Mouse (Mus musculus) intestine, embryonic 14.5 days (tissue): ENCODE results near the gene Klf14. TPM values are rescaled to one million over a fixed set of nuclear protein-coding genes. Genes with fewer than 3 reads are reported as not detected.

Experiments
- ATAC-seq: fragments of 200-750 bp; cut with Nextera tagmentation; replicated peaks from 2 replicates; pipeline ENCODE4 v1.8.0; 2017; ENCODE audit warnings: low read depth, moderate number of reproducible peaks, moderate TSS enrichment, moderate library complexity; ENCODE audit not compliant: low FRiP score, low TSS enrichment
- DNase-seq: peaks from one replicate; pipeline ENCODE4 v3.0.0-alpha.2; 2018; ENCODE audit warnings: low spot score
- H3K27ac ChIP-seq: fragments of 300-500 bp; sonication (generic); 2 replicates; pipeline ENCODE4 v1.5.1; 2014; ENCODE audit warnings: low read depth, mild to moderate bottlenecking, control low read depth
- H3K27me3 ChIP-seq: fragments of 300-500 bp; sonication (generic); replicated peaks from 2 replicates; pipeline ENCODE4 v1.6.1; 2014; ENCODE audit warnings: low read length, control low read depth; ENCODE audit not compliant: control insufficient read depth, insufficient read depth
- H3K36me3 ChIP-seq: fragments of 300-500 bp; sonication (generic); 2 replicates; pipeline ENCODE4 v1.6.1; 2014; ENCODE audit warnings: low read length, control low read depth; ENCODE audit not compliant: control insufficient read depth, insufficient read depth
- H3K4me1 ChIP-seq: fragments of 300-500 bp; sonication (generic); replicated peaks from 2 replicates; pipeline ENCODE4 v1.6.1; 2014; ENCODE audit warnings: low read length, control low read depth, mixed read lengths; ENCODE audit not compliant: control insufficient read depth, insufficient read depth
- H3K4me2 ChIP-seq: fragments of 300-500 bp; sonication (generic); 2 replicates; pipeline ENCODE4 v1.6.1; 2014; ENCODE audit warnings: low read length
- H3K4me3 ChIP-seq: fragments of 300-500 bp; sonication (generic); 2 replicates; pipeline ENCODE4 v1.5.1; 2014; ENCODE audit warnings: low read depth, low read length, control low read depth, mixed read lengths
- H3K9ac ChIP-seq: fragments of 300-500 bp; sonication (generic); 2 replicates; pipeline ENCODE4 v1.6.1; 2014; ENCODE audit warnings: mild to moderate bottlenecking, low read length
- H3K9me3 ChIP-seq: fragments of 300-500 bp; sonication (generic); 2 replicates; pipeline ENCODE4 v1.6.1; 2016; ENCODE audit warnings: low read length, control low read depth; ENCODE audit not compliant: control insufficient read depth
- WGBS: fragments of 180-500 bp; shearing (Covaris S2); extraction: QIAGEN DNeasy Blood & Tissue Kit; methylation state at CpG from one replicate; pipeline ENCODE4 v1.1.7; 2014; 5-methylcytosine and 5-hydroxymethylcytosine counted together
- polyA plus RNA-seq: library from polyadenylated mRNA; unstranded; fragments of >200 nt; fragmentation: Nextera tagmentation; extraction: Ambion mirVana; gene quantifications from 2 replicates; pipeline ENCODE4 v1.2.1, GENCODE M21; 2014

The Klf14 gene
- polyA plus RNA-seq, result 3.2 and 4.1 TPM in 2 replicates

GRCm38 (mm10) chr6:30958736-30959540 is at the start of gene Klf14:
Klf14 (minus strand) TSS chr6:30959078.
- Histone ChIP-seq H3K27me3 (peaks cover 62% of the 10 kb centered on the region), H3K27ac (0 out of 2 replicates have a peak within 1 kb of the TSS, but pooled peaks have one; percentile 25), H3K4me2 (peak within 1 kb of the TSS; percentile 79), H3K9ac (no peak within 1 kb of the TSS), H3K4me1 (no peaks in the 10 kb centered on the region), H3K4me3 (peak within 1 kb of the TSS; percentile 45), H3K9me3 (peaks cover 29% of the 10 kb centered on the region), H3K36me3 (no peaks in the 10 kb centered on the region)
- WGBS, result 2% methylated on average over 75 of the region's 75 CpGs
- DNase-seq, result peak; percentile 86
- ATAC-seq, result no peak

- Histone ChIP-seq H3K4me3 (no peak overlapping the region), H3K27ac (no peak overlapping the region), H3K27me3 (no peaks in the 10 kb centered on the region), H3K9ac (no peak overlapping the region), H3K36me3 (no peaks in the 10 kb centered on the region), H3K4me2 (no peak overlapping the region), H3K4me1 (peaks cover 7% of the 10 kb centered on the region; the same call in 1 of the 2 replicates), H3K9me3 (no peaks in the 10 kb centered on the region)
- ATAC-seq (no peak), DNase-seq (no peak)
- WGBS, result 70% methylated on average over 6 of the region's 6 CpGs
Observed at GRCm38 (mm10) chr6:31006111-31006600, 47.3 kb upstream of the Klf14 start.

- Histone ChIP-seq H3K9me3 (no peaks in the 10 kb centered on the region), H3K4me2 (no peak overlapping the region), H3K9ac (no peak overlapping the region), H3K4me1 (no peaks in the 10 kb centered on the region; the same call in 1 of the 2 replicates), H3K36me3 (no peaks in the 10 kb centered on the region), H3K27me3 (no peaks in the 10 kb centered on the region), H3K4me3 (no peak overlapping the region), H3K27ac (no peak overlapping the region)
- DNase-seq (no peak), ATAC-seq (no peak)
- WGBS, result 87% methylated on average over 5 of the region's 5 CpGs
Observed at GRCm38 (mm10) chr6:30986393-30986792, 27.5 kb upstream of the Klf14 start.

- H3K36me3 ChIP-seq, result no peaks in the 10 kb centered on the region
- ATAC-seq (no peak), DNase-seq (no peak)
- no peak overlapping the region for H3K27ac ChIP-seq
- no peaks in the 10 kb centered on the region; the same call in 1 of the 2 replicates for H3K4me1 ChIP-seq
- H3K4me2 ChIP-seq, result no peak overlapping the region
- H3K9ac ChIP-seq, result no peak overlapping the region
- 69% methylated on average over 4 of the region's 4 CpGs for WGBS
- no peaks in the 10 kb centered on the region for H3K9me3 ChIP-seq
- H3K4me3 ChIP-seq, result no peak overlapping the region
- no peaks in the 10 kb centered on the region for H3K27me3 ChIP-seq
Observed at GRCm38 (mm10) chr6:30983021-30983420, 24.1 kb upstream of the Klf14 start.

- ATAC-seq (no peak), DNase-seq (no peak)
- Histone ChIP-seq H3K4me3 (peak overlapping the region; percentile 32), H3K27me3 (no peaks in the 10 kb centered on the region), H3K4me2 (peak overlapping the region; percentile 52), H3K9me3 (no peaks in the 10 kb centered on the region), H3K4me1 (no peaks in the 10 kb centered on the region; the same call in 1 of the 2 replicates), H3K27ac (peak overlapping the region; percentile 36; the same call in 1 of the 2 replicates), H3K9ac (peak overlapping the region; percentile 27; the same call in 1 of the 2 replicates), H3K36me3 (no peaks in the 10 kb centered on the region)
- 16% methylated on average over 13 of the region's 13 CpGs for WGBS
Observed at GRCm38 (mm10) chr6:30982372-30982980, 23.6 kb upstream of the Klf14 start.

GRCm38 (mm10) chr6:30981351-30981750 is 22.5 kb upstream of the Klf14 start:
- Histone ChIP-seq H3K4me2 (no peak overlapping the region), H3K4me1 (no peaks in the 10 kb centered on the region; the same call in 1 of the 2 replicates), H3K36me3 (no peaks in the 10 kb centered on the region), H3K27ac (no peak overlapping the region), H3K4me3 (no peak overlapping the region), H3K27me3 (no peaks in the 10 kb centered on the region), H3K9ac (no peak overlapping the region), H3K9me3 (no peaks in the 10 kb centered on the region)
- no peak for ATAC-seq
- 78% methylated on average over 5 of the region's 5 CpGs for WGBS
- no peak for DNase-seq

- ATAC-seq (no peak), DNase-seq (no peak)
- Histone ChIP-seq H3K36me3 (no peaks in the 10 kb centered on the region), H3K4me2 (no peak overlapping the region), H3K4me3 (no peak overlapping the region), H3K27me3 (no peaks in the 10 kb centered on the region), H3K27ac (no peak overlapping the region), H3K4me1 (no peaks in the 10 kb centered on the region; the same call in 1 of the 2 replicates), H3K9me3 (no peaks in the 10 kb centered on the region), H3K9ac (no peak overlapping the region)
- 26% methylated on average over 1 of the region's 1 CpGs for WGBS
Observed at GRCm38 (mm10) chr6:30978615-30979014, 19.7 kb upstream of the Klf14 start.

GRCm38 (mm10) chr6:30972121-30972520 is 13.2 kb upstream of the Klf14 start:
- no peaks in the 10 kb centered on the region for H3K27me3 ChIP-seq
- DNase-seq (no peak), ATAC-seq (no peak)
- H3K4me1 ChIP-seq, result no peaks in the 10 kb centered on the region
- 86% methylated on average over 1 of the region's 1 CpGs for WGBS
- H3K9me3 ChIP-seq, result no peaks in the 10 kb centered on the region
- H3K4me2 ChIP-seq, result no peak overlapping the region
- no peak overlapping the region for H3K4me3 ChIP-seq
- no peak overlapping the region for H3K27ac ChIP-seq
- no peaks in the 10 kb centered on the region for H3K36me3 ChIP-seq
- no peak overlapping the region for H3K9ac ChIP-seq
